30 mouse cellular contexts compared by ENCODE assay signal in genomic region chr9:114279678-114280077, GRCm38 (mm10). TPM values are rescaled to one million over a fixed set of nuclear protein-coding genes. Genes with fewer than 3 reads are reported as not detected.
"Had no signal": no experiment of that assay in that cellular context is flagged by ENCODE, and none has a peak within 500 bp of the region (broad histone marks: within the 10 kb centered on the region; RNA-seq: fewer than 3 reads in every experiment).

No protein-coding gene starts in this region.

RNA-seq across cellular contexts. Expression of gene Bcl2a1c, which starts 50.3 kb away (rescaled TPM):
- total RNA-seq: forebrain, postnatal 0 days; gastrocnemius, adult 18-20 months; gastrocnemius, adult 2 months; gastrocnemius, adult 8-10 months; gastrocnemius, postnatal 10 days; gastrocnemius, postnatal 14 days; gastrocnemius, postnatal 25 days; gastrocnemius, postnatal 36 days; gastrocnemius, postnatal 4 days; heart, adult 18-20 months; heart, adult 2 months; heart, adult 8-10 months had no signal
- polyA plus RNA-seq: cortical plate, adult 2 months; embryonic facial prominence, embryonic 10.5 days; embryonic facial prominence, embryonic 11.5 days; embryonic facial prominence, embryonic 12.5 days; embryonic facial prominence, embryonic 13.5 days; embryonic facial prominence, embryonic 14.5 days; embryonic facial prominence, embryonic 15.5 days; erythroblast, embryonic 14.5 days; forebrain, embryonic 10.5 days; forebrain, embryonic 11.5 days; forebrain, embryonic 12.5 days; forebrain, embryonic 13.5 days; forebrain, embryonic 14.5 days; forebrain, embryonic 15.5 days; forebrain, embryonic 16.5 days; forebrain, postnatal 0 days; frontal cortex, adult 2 months; gonadal fat pad, adult 2 months; heart, adult 2 months; heart, embryonic 10.5 days had no signal
